Mouse (Mus musculus): Measurements from ENCODE around the gene Dbn1. TPM values are rescaled to one million over a fixed set of nuclear protein-coding genes. Genes with fewer than 3 reads are reported as not detected.
A peak's percentile ranks its signal among the peaks of the same experiment; 100 is the strongest.

Dbn1 gene
- polyA plus RNA-seq, 1 experiment from 2014 or later, result 64.9 TPM

GRCm38 (mm10) chr13:55525733-55526553 lies 38.0 kb upstream of the Dbn1 start:
- Histone ChIP-seq H3K27me3 (replicated peaks; ENCODE audit: control insufficient read depth, insufficient read depth, low read length) (no peaks in the 10 kb centered on the region), H3K4me3 (ENCODE audit: low read depth, low read length) (no peak overlapping the region), H3K9ac (ENCODE audit: low read depth, low read length) (no peak overlapping the region), H3K9me3 (ENCODE audit: control insufficient read depth, low read length) (no peaks in the 10 kb centered on the region), H3K4me1 (replicated peaks; ENCODE audit: control insufficient read depth, insufficient read depth, low read length) (peaks cover 30% of the 10 kb centered on the region), H3K27ac (ENCODE audit: low read depth, low read length) (no peak overlapping the region), H3K36me3 (ENCODE audit: control insufficient read depth, insufficient read depth, low read length) (peaks cover 13% of the 10 kb centered on the region; the same call in 1 of the 2 replicates), H3K4me2 (no peak overlapping the region)
- DNase-seq (ENCODE audit: low spot score) (no peak), ATAC-seq (replicated peaks; ENCODE audit: low FRiP score) (no peak)
- WGBS, result 81% methylated on average over 16 of the region's 16 CpGs

DNA sequence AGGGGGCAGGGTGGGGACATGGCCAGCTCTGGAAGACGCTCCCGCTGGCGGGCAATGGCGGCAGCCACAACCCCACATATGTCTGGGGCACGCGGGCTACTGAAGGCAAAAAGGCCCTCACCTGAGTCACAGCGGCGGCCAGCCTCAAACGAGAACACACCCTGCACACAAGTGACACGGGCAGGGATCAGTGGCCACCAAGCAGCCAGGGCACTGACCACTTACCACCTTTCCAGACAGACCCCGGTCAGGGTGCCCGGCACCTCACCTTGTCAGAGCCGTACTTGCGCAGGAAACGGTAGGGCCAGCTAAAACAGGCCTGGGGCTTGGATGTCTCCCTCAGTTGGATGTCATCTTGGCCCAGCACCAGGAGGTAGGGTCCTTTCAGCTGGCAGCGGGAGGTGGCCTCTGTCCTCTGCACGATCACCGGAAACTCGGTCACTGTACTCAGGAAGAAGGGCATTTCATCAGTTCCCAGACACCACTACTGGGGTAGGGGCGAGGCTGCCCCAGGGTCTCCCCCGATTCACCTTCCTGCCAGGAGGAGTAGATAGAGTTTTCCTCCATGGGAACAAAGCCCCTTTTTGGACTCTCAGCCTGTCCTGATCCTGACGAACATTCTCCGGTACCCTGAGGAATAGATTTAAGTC lies 36.2 kb upstream of the Dbn1 start:
- peak overlapping the region; percentile 39; the same call in 1 of the 2 replicates for H3K27ac ChIP-seq (ENCODE audit: low read depth, low read length)
- H3K4me3 ChIP-seq (ENCODE audit: low read depth, low read length), result no peak overlapping the region
- DNase-seq (ENCODE audit: low spot score) (no peak), ATAC-seq (replicated peaks; ENCODE audit: low FRiP score) (no peak)
- H3K9ac ChIP-seq (ENCODE audit: low read depth, low read length), result no peak overlapping the region
- WGBS, result 89% methylated on average over 23 of the region's 23 CpGs
- H3K4me2 ChIP-seq, result no peak overlapping the region
- H3K36me3 ChIP-seq (ENCODE audit: control insufficient read depth, insufficient read depth, low read length), result no peaks in the 10 kb centered on the region
- no peaks in the 10 kb centered on the region for H3K9me3 ChIP-seq (ENCODE audit: control insufficient read depth, low read length)
- H3K4me1 ChIP-seq (replicated peaks; ENCODE audit: control insufficient read depth, insufficient read depth, low read length), result peaks cover 21% of the 10 kb centered on the region
- no peaks in the 10 kb centered on the region for H3K27me3 ChIP-seq (replicated peaks; ENCODE audit: control insufficient read depth, insufficient read depth, low read length)

DNA sequence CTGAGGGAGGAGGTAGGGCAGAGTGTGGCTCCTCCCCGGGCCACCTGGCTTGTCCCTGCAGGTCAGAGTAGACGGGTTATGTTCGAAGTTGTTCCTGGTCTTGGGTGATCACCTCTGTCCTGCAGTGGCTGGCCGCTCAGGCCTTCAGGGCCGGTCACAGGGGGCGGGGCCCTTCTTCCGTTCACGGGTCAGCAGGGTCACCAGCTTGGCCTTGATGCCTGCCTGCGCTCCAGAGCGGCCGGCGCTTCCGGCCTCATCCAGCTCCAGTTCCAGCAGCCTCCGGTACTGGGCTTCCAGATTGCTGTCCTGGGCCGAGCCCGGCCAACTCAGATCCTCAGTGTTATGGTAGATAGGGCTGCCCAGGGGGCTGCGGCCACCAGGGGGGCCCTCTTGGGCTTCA lies 35.4 kb upstream of the Dbn1 start:
- H3K4me1 ChIP-seq (replicated peaks; ENCODE audit: control insufficient read depth, insufficient read depth, low read length), result peaks cover 14% of the 10 kb centered on the region
- DNase-seq (ENCODE audit: low spot score) (no peak), ATAC-seq (replicated peaks; ENCODE audit: low FRiP score) (peak; percentile 46)
- H3K4me3 ChIP-seq (ENCODE audit: low read depth, low read length), result no peak overlapping the region
- no peaks in the 10 kb centered on the region for H3K27me3 ChIP-seq (replicated peaks; ENCODE audit: control insufficient read depth, insufficient read depth, low read length)
- H3K4me2 ChIP-seq, result 0 out of 2 replicates have a peak overlapping the region, but pooled peaks have one; percentile 16
- no peaks in the 10 kb centered on the region for H3K9me3 ChIP-seq (ENCODE audit: control insufficient read depth, low read length)
- H3K36me3 ChIP-seq (ENCODE audit: control insufficient read depth, insufficient read depth, low read length), result no peaks in the 10 kb centered on the region
- WGBS, result 75% methylated on average over 17 of the region's 17 CpGs
- no peak overlapping the region for H3K9ac ChIP-seq (ENCODE audit: low read depth, low read length)
- H3K27ac ChIP-seq (ENCODE audit: low read depth, low read length), result peak overlapping the region; percentile 39; the same call in 1 of the 2 replicates

DNA sequence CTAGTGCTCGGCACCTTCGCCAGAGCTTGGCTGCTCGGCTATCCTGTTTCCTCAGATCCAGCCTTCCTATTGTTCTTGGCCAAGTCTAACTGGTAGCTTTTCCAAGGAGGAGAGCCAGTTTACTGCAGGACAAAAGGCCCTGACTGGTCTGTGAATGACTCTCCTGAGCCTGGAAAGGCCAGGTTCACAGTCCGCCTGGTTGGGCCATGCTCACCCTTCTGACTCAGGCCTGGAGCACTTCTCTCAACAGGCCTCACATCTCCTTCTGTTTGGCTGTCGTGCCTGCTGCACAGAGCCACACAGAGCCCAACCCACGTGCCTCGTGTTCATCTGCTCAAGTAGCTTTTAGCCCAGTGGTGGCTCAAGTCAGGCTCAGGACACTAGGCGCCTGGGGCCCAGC lies 34.8 kb upstream of the Dbn1 start:
- no peak for ATAC-seq (replicated peaks; ENCODE audit: low FRiP score)

GRCm38 (mm10) chr13:55519606-55520005 lies 31.7 kb upstream of the Dbn1 start:
- Histone ChIP-seq H3K36me3 (ENCODE audit: control insufficient read depth, insufficient read depth, low read length) (no peaks in the 10 kb centered on the region), H3K9ac (ENCODE audit: low read depth, low read length) (no peak overlapping the region), H3K27me3 (replicated peaks; ENCODE audit: control insufficient read depth, insufficient read depth, low read length) (peaks cover 1% of the 10 kb centered on the region; the same call in 1 of the 2 replicates), H3K9me3 (ENCODE audit: control insufficient read depth, low read length) (no peaks in the 10 kb centered on the region), H3K27ac (ENCODE audit: low read depth, low read length) (no peak overlapping the region), H3K4me2 (no peak overlapping the region), H3K4me3 (ENCODE audit: low read depth, low read length) (no peak overlapping the region), H3K4me1 (replicated peaks; ENCODE audit: control insufficient read depth, insufficient read depth, low read length) (peaks cover 3% of the 10 kb centered on the region; the same call in 1 of the 2 replicates)
- no peak for DNase-seq (ENCODE audit: low spot score)
- no peak for ATAC-seq (replicated peaks; ENCODE audit: low FRiP score)
- 66% methylated on average over 4 of the region's 4 CpGs for WGBS

More for the DNA sequence above, 34.8 kb upstream of the Dbn1 start:
- WGBS, result 70% methylated on average over 8 of the region's 8 CpGs
- H3K4me3 ChIP-seq (ENCODE audit: low read depth, low read length), result no peak overlapping the region
- H3K36me3 ChIP-seq (ENCODE audit: control insufficient read depth, insufficient read depth, low read length), result no peaks in the 10 kb centered on the region
- H3K27me3 ChIP-seq (replicated peaks; ENCODE audit: control insufficient read depth, insufficient read depth, low read length), result no peaks in the 10 kb centered on the region
- H3K4me2 ChIP-seq, result no peak overlapping the region
- no peaks in the 10 kb centered on the region for H3K9me3 ChIP-seq (ENCODE audit: control insufficient read depth, low read length)
- H3K27ac ChIP-seq (ENCODE audit: low read depth, low read length), result peak overlapping the region; percentile 39; the same call in 1 of the 2 replicates
- no peak for DNase-seq (ENCODE audit: low spot score)
- H3K9ac ChIP-seq (ENCODE audit: low read depth, low read length), result no peak overlapping the region
- H3K4me1 ChIP-seq (replicated peaks; ENCODE audit: control insufficient read depth, insufficient read depth, low read length), result peaks cover 9% of the 10 kb centered on the region

DNA sequence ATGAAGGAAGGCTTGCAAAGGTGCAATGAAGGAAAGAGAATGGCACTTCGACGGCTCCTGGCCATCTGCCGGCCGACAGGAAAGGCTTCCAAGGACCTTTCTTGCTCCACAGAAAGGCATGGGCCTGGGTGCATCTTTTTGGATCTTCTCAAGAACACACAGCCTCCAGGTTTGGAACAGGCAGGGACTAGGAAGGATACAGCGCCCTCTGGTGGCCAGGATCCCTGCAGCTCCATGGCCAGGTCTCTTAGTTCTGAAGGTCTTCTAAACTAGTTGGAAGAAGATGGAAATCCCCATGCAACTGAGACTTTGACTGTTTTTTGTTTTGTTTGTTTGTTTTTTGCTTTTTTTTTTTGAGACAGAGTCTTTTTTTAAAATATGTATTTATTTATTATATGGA lies 29.0 kb upstream of the Dbn1 start:
- H3K9me3 ChIP-seq (ENCODE audit: control insufficient read depth, low read length), result no peaks in the 10 kb centered on the region
- DNase-seq (ENCODE audit: low spot score), result peak; percentile 85
- 5% methylated on average over 5 of the region's 5 CpGs for WGBS
- no peak overlapping the region for H3K9ac ChIP-seq (ENCODE audit: low read depth, low read length)
- H3K27ac ChIP-seq (ENCODE audit: low read depth, low read length), result no peak overlapping the region
- ATAC-seq (replicated peaks; ENCODE audit: low FRiP score), result no peak
- H3K36me3 ChIP-seq (ENCODE audit: control insufficient read depth, insufficient read depth, low read length), result no peaks in the 10 kb centered on the region
- peaks cover 4% of the 10 kb centered on the region; the same call in 1 of the 2 replicates for H3K27me3 ChIP-seq (replicated peaks; ENCODE audit: control insufficient read depth, insufficient read depth, low read length)
- no peak overlapping the region for H3K4me2 ChIP-seq
- H3K4me3 ChIP-seq (ENCODE audit: low read depth, low read length), result no peak overlapping the region
- H3K4me1 ChIP-seq (replicated peaks; ENCODE audit: control insufficient read depth, insufficient read depth, low read length), result peaks cover 7% of the 10 kb centered on the region

DNA sequence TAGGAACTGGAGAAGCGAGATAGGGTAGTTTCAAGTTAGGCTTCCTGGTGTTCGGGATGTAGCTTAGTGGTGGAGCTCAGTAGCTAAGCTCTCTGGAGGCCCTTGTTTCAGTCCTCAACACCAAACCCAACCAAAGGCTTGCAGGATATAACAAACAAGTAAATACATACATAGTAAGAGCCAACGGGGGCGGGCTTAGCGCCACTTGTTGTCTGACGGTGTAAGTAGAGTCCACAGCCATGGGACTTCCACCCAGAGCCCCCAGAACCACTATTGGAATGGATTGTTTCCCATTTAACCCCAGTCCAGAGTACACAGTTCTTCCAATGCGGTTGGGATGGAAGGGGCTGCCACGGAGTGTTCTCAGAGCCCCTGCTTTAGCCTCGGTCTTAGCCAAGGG lies 25.9 kb upstream of the Dbn1 start:
- DNase-seq (ENCODE audit: low spot score) (no peak), ATAC-seq (replicated peaks; ENCODE audit: low FRiP score) (no peak)
- H3K9me3 ChIP-seq (ENCODE audit: control insufficient read depth, low read length), result no peaks in the 10 kb centered on the region
- H3K36me3 ChIP-seq (ENCODE audit: control insufficient read depth, insufficient read depth, low read length), result peaks cover 2% of the 10 kb centered on the region; the same call in 1 of the 2 replicates
- H3K9ac ChIP-seq (ENCODE audit: low read depth, low read length), result no peak overlapping the region
- peaks cover 29% of the 10 kb centered on the region for H3K4me1 ChIP-seq (replicated peaks; ENCODE audit: control insufficient read depth, insufficient read depth, low read length)
- no peak overlapping the region for H3K27ac ChIP-seq (ENCODE audit: low read depth, low read length)
- WGBS, result 29% methylated on average over 9 of the region's 9 CpGs
- peak overlapping the region; percentile 72 for H3K4me3 ChIP-seq (ENCODE audit: low read depth, low read length)
- peak overlapping the region; percentile 97 for H3K4me2 ChIP-seq
- H3K27me3 ChIP-seq (replicated peaks; ENCODE audit: control insufficient read depth, insufficient read depth, low read length), result peaks cover 4% of the 10 kb centered on the region; the same call in 1 of the 2 replicates

GRCm38 (mm10) chr13:55513111-55513748 lies 25.3 kb upstream of the Dbn1 start, which contains the start of gene Pdlim7:
Gene Pdlim7, minus strand, starts transcription at chr13:55513676.
- Histone ChIP-seq H3K4me2 (peak within 1 kb of the TSS; percentile 97), H3K4me3 (ENCODE audit: low read depth, low read length) (peak within 1 kb of the TSS; percentile 72), H3K9me3 (ENCODE audit: control insufficient read depth, low read length) (no peaks in the 10 kb centered on the region), H3K27ac (ENCODE audit: low read depth, low read length) (peak within 1 kb of the TSS; percentile 44), H3K9ac (ENCODE audit: low read depth, low read length) (peak within 1 kb of the TSS; percentile 71), H3K36me3 (ENCODE audit: control insufficient read depth, insufficient read depth, low read length) (peaks cover 2% of the 10 kb centered on the region; the same call in 1 of the 2 replicates), H3K27me3 (replicated peaks; ENCODE audit: control insufficient read depth, insufficient read depth, low read length) (peaks cover 4% of the 10 kb centered on the region; the same call in 1 of the 2 replicates), H3K4me1 (replicated peaks; ENCODE audit: control insufficient read depth, insufficient read depth, low read length) (peaks cover 29% of the 10 kb centered on the region)
- under 1% methylated on average over 55 of the region's 55 CpGs for WGBS
- DNase-seq (ENCODE audit: low spot score) (peak; percentile 89), ATAC-seq (replicated peaks; ENCODE audit: low FRiP score) (peak; percentile 71)
